Mouse (Mus musculus) left cerebral cortex, postnatal 36 days (tissue): ENCODE results near the gene Cflar. TPM values are rescaled to one million over a fixed set of nuclear protein-coding genes. Genes with fewer than 3 reads are reported as not detected.
"Not testable (repeated sequence)": the region's sequence is repeated elsewhere in the genome, so short reads cannot be mapped to it uniquely, and the experiment has no call there.

ENCODE experiments used
- DNase-seq, 2 experiments: peaks; one replicate each; pipeline ENCODE4 v3.0.0; 2021 to 2022; ENCODE audit warnings: low spot score in 2 of 2, mixed read lengths in 1 of 2
- intact Hi-C: fragments of 180-260 bp; cut with DNase I; formaldehyde crosslinking; loops from one replicate; pipeline ENCODE4 v1.15.1; 2025
- total RNA-seq, 2 experiments: library from RNA; stranded (reverse); gene quantifications; 2 replicates each; pipeline ENCODE4 v1.2.3; 2021

Cflar gene
- total RNA-seq, 2 experiments from 2014 or later: 24.0 to 34.6 TPM

DNA sequence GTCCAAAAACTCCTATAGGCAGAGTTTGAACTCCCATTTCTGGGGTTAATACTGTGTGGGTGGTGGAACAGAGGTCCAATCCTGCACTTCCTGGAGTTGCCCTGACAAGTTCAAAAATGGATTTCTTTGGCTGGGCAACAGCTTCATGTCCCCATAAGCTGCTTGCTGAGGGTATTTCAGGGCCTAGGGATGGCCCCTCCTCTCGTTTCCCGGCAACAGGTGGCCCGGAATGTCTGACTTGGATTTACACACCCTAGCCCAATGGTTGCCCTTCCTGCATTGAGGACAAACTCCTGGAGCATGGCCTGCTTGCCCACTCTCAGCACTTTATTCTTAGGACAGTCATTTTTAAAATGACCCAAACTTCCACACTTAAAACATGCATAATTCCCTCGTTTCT is 55.1 kb downstream of the Cflar start:
- intact Hi-C loops: loop anchor here (5.0 kb wide), 1 partner anchor 471 kb away; the partner anchor contains the start of gene Als2
- not testable (repeated sequence) for DNase-seq

DNA sequence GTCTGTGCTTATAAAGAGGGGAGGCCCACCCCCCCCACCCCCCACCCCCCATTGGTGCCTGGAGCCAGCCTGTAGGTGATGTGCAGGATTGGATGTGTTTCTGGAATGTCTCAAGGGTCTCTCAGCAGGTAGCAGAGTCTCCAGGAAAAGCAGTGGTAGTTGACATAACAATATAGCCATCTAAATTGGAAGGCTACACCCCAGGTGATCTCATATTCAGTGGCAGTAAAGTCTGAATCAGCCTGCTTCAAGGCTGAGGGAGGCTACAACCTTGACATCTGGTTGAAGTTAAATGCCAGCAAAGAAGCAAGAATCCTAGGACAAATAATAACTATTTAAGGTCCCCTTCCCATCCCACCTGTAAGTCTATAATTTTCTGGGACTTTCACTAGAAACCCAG is 57.8 kb downstream of the Cflar start:
- no peak for DNase-seq
- intact Hi-C loops: loop anchor here (5.0 kb wide), 1 partner anchor 468 kb away; the partner anchor contains the start of gene Als2

DNA sequence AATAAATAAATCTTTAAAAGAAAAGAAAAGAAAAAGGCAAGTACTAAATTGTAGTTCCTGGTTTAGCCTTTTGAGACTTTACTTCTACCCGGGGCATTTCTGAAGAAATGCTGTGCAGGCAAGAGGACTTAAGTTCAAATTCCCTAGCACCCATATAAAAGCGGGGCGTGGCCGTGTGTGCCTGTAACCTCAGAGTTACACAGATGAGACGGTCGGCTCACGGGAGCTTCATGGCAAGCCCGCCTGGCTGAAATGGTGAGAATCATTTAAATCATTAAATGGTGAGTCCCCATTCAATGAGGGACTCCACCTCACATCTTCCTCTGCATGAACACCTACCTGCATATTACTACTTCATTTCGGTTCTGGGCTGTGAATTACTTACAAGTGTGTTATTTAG is 58.4 kb downstream of the Cflar start:
- no peak for DNase-seq
- intact Hi-C loops: loop anchor here (5.0 to 10.0 kb wide), 5 partner anchors 128 to 855 kb away; partner anchors contain the start of gene Als2

DNA sequence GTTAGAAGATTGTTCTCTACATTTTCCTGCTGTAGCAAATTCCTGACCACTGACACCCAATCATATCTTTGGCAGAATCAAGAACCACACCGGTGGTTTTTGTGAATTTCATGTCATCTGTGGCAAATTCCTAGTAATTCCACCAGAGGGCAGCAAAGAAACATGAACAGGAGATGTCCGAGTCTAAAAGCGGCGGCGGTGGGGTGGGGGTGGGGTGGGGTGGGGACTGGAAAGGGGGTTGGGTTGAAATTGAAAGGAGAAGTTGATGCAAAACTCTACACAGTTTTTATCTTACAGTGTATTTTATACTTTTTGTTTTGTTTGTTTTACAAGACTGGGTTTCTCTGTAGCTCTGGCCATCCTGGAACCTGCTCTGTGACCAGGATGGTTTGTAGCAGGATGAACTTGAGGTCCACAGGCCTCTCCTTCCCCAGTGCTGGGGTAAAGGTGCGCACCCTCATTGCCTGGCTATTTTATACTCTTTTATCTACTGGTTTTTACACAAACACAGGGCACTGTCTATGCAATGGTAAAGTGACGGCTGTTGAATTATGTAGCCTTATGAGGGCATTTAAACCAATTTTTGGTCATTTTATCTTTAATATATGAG is 58.9 kb downstream of the Cflar start:
- intact Hi-C loops: loop anchor here (5.0 to 10.0 kb wide), 4 partner anchors 127 to 855 kb away; no protein-coding TSS in a partner anchor
- peak in 1 of 2 experiments; percentile 39 for DNase-seq

DNA sequence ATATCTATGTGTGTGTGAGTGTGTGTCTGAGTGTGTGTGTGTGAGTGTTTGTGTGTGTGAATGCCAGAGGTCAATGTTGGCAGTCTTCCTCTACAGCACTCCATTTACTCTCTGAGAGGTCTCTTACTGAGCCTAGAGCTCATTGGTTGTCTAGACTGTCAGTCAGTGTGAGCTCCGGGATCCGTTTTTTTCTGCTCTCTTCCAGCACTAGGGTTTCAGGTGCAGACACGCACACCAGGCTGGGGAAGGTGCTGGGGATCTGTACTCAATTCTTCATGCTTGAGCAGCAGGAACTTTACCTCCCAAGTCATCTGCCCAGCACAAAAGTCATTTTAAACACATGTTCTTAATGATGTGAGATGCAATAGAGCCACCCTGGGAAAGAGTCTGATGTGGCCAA is 60.8 kb downstream of the Cflar start:
- DNase-seq: no peak
- intact Hi-C loops: loop anchor here (5.0 to 10.0 kb wide), 4 partner anchors 125 to 853 kb away; no protein-coding TSS in a partner anchor

DNA sequence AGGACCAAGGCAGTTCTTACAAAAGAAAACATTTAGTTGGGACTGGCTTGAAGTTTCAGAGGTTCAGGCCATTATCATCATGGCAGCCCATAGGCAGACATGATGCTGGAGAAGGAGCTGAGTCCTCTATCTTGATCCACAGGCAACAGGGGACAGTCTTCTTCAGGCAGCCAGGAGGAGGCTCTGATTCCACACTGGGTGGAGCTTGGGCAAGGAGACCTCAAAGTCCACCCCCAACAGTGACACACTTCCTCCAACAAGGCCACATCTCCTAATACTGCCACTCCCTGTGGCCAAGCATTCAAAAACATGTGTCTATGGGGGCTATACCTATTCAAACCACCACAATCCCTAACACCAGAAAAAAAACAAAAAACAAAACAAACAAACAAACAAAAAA is 62.0 kb downstream of the Cflar start:
- intact Hi-C loops: loop anchor here (5.0 to 10.0 kb wide), 4 partner anchors 124 to 852 kb away; no protein-coding TSS in a partner anchor
- no peak for DNase-seq

DNA sequence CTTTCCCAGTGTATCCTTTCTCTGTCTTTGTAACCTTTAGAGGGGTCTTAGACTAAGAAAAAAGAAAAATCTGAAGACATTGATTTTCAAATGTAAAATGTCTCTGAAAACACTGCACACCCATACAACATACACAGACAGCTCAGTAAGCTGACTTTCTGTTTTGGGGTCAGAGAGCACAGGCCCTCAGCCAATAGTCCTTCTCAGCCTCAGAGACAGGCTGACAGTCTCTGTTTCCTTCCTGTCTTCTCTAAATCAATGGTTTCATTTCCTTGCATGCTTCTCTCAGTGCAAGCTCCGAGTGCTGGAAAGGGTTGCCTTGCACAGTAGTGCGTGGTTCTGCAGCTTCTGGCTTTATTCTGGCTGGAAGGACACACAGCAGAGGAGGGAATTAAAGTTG is 62.6 kb downstream of the Cflar start:
- no peak for DNase-seq
- intact Hi-C loops: loop anchor here (5.0 to 10.0 kb wide), 4 partner anchors 123 to 851 kb away; no protein-coding TSS in a partner anchor

DNA sequence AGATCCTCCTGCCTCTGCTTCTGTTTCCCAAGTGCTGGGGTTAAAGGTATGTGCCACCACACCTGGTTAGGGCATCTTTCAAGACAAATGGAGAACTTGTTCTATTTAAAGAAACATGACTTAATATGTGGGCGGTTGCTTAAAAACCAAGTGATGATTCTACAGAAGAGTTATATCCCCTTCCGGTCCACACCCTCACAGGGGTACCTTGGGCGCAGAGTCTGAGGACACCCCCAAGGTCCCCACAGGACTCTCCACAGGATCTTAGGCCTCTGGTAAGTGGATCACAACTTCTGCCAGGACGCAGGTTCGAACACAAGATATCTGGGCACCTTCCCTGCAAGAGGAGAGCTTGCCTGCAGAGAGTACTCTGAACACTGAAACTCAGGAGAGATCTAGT is 64.1 kb downstream of the Cflar start:
- no peak for DNase-seq
- intact Hi-C loops: loop anchor here (10.0 kb wide), 2 partner anchors 369 to 849 kb away; no protein-coding TSS in a partner anchor

DNA sequence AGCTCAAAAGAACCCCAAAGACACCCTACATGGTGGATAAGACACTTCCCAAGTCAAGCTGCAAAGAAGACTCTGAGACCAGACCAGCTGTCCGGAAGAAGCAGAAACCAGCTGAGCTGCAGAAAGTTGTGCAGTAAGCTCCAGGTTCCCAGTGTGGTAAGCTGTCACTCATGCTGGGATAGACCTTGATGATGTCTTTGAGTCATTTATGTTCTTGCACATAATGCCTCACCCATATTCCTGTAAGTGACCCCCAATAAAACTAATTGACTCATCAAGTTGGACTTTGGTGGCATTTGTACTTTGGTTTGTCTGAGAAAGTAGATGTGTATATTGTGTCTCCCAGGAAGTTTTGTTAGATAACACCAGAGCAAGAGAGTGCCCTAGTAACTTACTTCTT is 66.3 kb downstream of the Cflar start:
- intact Hi-C loops: loop anchor here (10.0 kb wide), 2 partner anchors 367 to 847 kb away; no protein-coding TSS in a partner anchor
- DNase-seq: no peak

DNA sequence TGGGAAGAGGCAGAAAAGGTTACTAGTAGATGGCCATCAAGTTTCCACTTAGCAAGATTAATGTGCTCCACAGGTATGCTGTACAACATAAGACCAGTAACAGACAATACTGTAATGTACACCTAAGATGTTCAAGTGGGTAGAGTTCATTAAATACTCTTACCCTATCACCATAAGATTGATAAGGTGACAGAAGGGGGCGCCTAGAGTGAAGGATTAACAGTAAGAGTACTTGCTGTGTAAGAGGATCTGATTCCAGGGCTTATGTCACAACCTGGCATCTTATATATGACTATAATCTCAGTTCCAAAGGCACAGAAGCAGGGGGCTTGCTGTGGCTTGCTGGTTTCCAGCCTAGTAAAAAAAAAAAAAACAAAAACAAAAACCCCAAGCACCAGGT is 66.9 kb downstream of the Cflar start:
- intact Hi-C loops: loop anchor here (10.0 kb wide), 2 partner anchors 367 to 847 kb away; no protein-coding TSS in a partner anchor
- no peak for DNase-seq

DNA sequence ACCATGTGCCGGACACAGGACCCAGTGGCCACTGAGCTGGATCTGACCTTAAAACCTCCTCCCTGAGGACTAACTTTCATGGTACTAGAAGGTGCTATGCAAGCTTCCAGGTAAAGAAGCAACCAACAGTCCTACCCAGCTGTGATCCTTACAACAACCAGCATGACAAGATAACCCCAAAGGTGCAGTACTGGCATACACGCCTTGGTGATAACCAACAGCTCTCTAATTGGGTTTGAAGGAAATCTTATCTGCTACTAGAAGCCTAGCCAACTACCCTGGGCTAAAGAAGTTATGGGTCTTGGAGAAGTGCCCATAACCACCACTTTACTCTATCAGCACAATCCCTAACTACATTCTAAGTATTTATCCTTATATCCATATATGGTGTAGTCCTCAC is 75.0 kb downstream of the Cflar start:
- intact Hi-C loops: no loop called here
- no peak for DNase-seq

DNA sequence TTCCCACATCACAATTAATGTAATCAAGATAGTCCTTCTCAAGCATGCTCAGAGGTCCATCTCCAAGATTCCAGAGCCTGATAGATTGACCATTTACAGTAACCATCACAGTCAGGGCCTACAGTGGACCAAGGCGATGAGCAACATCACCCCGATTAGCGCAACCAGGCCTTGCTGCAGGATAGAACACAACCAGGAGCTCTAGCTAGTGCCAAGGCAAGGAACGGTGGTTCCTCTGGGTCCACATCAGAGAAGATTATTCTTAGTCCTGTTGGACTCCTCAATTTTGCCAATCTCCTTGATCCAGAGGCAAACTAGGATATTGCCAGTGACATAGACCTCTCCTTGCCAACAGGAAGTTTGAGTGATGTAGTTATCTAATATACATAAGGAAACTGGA is 77.1 kb downstream of the Cflar start:
- no peak for DNase-seq
- intact Hi-C loops: no loop called here

DNA sequence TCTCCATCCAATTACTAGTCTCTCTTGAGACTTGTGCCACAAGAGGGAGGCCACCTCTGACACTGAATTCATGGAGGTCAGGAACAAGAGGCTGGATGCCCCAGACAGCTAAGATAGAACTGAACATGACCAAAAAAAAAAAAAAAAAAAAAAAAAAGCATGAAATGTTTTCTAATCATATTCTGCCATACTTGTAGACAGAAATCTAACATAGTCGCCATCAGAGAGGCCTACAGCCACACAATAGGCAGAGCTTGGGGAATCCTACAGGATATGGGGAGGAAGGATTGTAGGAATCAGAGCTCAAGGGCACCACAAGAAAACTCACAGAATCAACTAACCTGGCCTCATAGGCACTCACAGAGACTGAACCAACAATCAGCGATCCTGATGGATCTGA is 83.4 kb downstream of the Cflar start:
- intact Hi-C loops: no loop called here
- DNase-seq: no peak

DNA sequence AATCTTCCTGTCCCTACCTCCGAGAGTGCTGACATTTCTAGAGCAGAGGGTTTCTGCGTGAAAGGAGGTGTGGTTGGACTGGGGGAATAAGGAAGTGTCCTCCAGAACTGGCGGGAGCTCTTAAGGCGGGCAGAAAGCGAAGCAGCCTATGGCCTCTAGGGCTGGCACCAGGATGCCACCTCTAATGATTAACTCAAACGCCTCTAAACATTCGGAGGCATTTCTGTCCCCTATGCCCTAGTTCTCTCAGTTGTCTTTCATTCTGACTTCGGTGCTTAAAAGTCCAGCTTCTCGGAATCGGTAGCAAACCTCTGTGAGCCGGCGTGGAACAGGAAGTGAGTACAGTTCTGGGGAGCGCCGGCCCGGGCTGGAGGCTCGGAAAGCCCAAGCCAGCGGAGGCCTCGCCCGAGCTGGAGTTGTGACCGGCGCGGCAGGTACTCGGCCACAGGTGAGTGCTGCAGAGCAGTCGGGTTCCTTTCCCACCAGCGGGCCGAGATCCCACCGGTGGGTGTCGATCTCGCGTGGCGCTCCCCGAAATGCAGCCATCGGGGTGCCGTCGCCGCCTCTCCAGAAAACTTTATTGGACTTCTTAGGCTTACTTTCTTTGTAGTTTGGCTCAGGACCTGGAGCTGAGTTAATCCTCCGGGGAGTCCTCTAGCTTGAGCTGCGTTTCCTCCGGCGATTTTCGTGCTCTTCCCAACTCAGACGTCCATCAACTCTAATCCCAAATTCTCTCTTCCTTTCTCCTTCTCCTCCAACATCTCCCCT is 84.2 kb downstream of the Cflar start, which contains the start of gene Casp8:
Gene Casp8, plus strand, starts transcription at position 84 of the 768 bp plus-strand sequence.
- no peak for DNase-seq
- intact Hi-C loops: no loop called here

DNA sequence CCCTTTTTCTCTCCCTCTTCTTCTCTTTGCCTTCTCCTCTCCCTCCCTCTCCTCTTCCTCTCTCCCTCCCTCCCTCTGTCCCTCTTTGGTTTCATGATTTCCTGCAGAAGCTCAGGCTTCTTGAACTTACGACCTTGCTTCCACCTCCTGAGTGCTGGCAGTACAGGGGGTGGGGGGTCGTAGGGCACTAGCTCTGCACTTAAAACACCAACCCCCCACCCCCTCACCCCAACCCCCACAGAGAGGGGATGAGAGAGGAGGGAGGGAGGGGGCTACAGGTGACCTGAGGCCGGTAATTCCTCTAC is 84.7 kb downstream of the Cflar start:
- no peak for DNase-seq
- intact Hi-C loops: no loop called here

DNA sequence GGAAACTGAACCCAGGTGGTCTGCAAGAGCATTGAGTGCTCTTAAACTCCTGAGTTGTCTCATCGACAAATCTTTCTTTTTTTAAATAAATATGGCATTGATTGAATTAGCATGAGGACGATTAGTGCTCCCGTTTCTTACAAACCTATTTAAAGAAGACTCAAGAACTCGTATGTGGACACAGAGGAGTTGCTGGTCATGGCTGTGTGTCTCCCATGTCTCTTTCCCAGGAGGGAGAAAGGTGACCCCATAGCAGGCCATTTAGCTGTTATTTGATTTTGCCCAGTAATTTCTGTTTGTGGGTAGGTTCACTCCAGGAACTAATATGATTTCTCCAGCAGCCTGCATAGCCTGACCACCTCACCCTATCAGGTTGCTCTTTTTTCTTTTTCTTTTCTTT is 85.5 kb downstream of the Cflar start:
- DNase-seq: no peak
- intact Hi-C loops: no loop called here

DNA sequence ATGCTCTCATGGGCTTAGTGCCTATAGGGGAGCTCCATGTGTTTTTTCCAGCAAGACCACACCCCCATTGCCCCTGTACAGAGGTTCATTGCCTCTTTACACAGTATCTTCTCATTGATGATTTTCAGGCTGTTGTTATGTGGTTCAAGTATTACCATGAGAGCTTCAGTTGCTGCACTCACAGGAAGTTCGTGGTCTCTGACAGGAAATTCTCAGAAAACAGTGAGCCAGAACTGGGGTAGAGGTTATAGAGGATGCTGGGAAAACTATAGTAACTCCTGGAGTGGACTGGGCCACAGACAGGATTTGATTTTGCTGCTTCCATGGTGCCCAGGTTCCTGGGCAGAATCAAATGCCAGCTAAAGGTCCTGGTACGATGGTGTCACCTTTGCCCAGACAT is 86.1 kb downstream of the Cflar start:
- no peak for DNase-seq
- intact Hi-C loops: no loop called here

DNA sequence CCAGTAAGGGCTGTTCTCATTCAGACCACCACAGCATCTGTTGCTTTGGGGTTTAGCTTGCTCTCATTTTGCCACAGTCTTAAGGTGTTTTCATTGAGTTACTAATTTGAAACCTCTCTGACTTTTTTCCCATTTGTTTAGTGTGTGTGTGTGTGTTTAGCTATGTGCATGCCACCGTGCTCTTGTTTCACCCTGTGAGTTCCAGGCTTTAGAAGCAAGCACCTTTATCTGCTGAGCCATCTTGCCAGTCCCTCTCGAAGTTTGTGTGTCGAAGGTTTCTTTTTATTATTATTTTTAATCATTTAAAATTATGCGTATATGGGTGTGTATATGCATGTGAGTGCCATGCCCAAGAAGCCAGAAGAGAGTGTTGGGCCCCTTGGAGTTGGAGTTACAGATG is 87.6 kb downstream of the Cflar start:
- intact Hi-C loops: no loop called here
- DNase-seq: no peak

DNA sequence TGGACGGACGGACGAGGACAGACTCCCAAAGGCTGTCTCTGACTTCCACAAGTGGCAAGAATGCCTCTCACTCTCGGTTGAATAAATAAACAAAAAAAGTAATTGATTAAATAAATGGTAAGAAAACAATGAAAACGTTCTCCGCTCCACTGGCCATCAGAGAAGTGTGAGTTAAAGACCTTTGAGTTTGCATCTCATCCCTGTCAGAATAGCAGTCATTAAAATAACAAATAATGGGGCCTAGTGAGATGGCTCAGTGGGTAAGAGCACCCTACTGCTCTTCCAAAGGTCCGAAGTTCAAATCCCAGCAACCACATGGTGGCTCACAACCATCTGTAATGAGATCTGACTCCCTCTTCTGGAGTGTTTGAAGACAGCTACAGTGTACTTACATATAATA is 89.3 kb downstream of the Cflar start:
- intact Hi-C loops, DNase-seq: not testable (repeated sequence)

DNA sequence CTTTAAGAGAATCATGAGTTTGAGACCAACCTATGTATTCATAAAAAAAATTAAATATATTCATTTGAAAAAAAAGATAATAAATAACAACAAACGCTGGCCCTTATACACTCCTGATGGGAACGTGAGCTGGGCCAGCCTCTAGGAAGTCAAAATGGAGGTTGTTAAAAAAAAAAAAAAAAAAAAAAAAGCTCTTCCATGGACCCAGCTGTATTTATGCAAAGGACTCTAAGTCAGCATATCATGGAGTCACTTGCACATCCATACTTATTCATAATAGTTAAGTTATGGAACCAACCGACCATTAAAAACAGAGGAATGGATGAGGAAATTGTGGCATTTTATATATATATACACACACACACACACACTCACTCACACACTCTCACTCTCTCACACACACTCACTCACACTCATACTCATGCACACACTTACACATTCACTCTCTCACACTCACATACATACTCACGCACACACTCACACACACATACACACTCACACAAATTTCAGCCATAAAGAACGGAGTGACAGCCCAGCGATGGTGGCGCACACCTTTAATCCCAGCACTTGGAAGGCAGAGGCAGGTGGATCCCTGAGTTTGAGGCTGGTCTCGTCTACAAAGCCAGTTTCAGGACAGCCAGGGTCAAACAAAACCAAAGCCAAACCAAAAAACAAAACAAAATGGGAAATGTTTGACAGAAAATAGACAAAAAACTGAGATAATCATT is 90.4 kb downstream of the Cflar start:
- no peak for DNase-seq
- intact Hi-C loops: no loop called here
